Mouse (Mus musculus) limb, embryonic 12.5 days (tissue): ENCODE data around the gene Foxm1. TPM values are rescaled to one million over a fixed set of nuclear protein-coding genes. Genes with fewer than 3 reads are reported as not detected.
"Not testable (repeated sequence)": the region's sequence is repeated elsewhere in the genome, so short reads cannot be mapped to it uniquely, and the experiment has no call there.

Experiments used
- ATAC-seq: fragments of 200-750 bp; cut with Nextera tagmentation; 2 replicates; pipeline ENCODE4 v1.8.0; 2017; ENCODE audit warnings: low read depth, moderate TSS enrichment; ENCODE audit not compliant: insufficient number of reproducible peaks, insufficient read depth, low FRiP score, low TSS enrichment
- H3K27ac ChIP-seq: fragments of 300-500 bp; sonication (generic); 2 replicates; pipeline ENCODE4 v1.5.1; 2016; ENCODE audit warnings: mild to moderate bottlenecking, moderate library complexity
- H3K27me3 ChIP-seq: fragments of 300-500 bp; sonication (generic); 2 replicates; pipeline ENCODE4 v1.6.1; 2016; ENCODE audit warnings: mild to moderate bottlenecking, moderate library complexity
- H3K36me3 ChIP-seq: fragments of 300-500 bp; sonication (generic); 2 replicates; pipeline ENCODE4 v1.6.1; 2016; ENCODE audit warnings: mild to moderate bottlenecking, moderate library complexity
- H3K4me1 ChIP-seq: fragments of 300-500 bp; sonication (generic); replicated peaks from 2 replicates; pipeline ENCODE4 v1.6.1; 2016
- H3K4me2 ChIP-seq: fragments of 300-500 bp; sonication (generic); 2 replicates; pipeline ENCODE4 v1.6.1; 2016; ENCODE audit warnings: mild to moderate bottlenecking, moderate library complexity
- H3K4me3 ChIP-seq: fragments of 300-500 bp; sonication (generic); replicated peaks from 2 replicates; pipeline ENCODE4 v1.5.1; 2016; ENCODE audit warnings: mild to moderate bottlenecking
- H3K9ac ChIP-seq: fragments of 300-500 bp; sonication (generic); replicated peaks from 2 replicates; pipeline ENCODE4 v1.6.1; 2016; ENCODE audit warnings: mild to moderate bottlenecking, moderate library complexity
- H3K9me3 ChIP-seq: fragments of 300-500 bp; sonication (generic); 2 replicates; pipeline ENCODE4 v1.6.1; 2016; ENCODE audit warnings: mild to moderate bottlenecking, moderate library complexity
- WGBS: fragments of 180-500 bp; shearing (Covaris S2); methylation state at CpG from one replicate; pipeline ENCODE4 v1.1.7; 2016; 5-methylcytosine and 5-hydroxymethylcytosine counted together
- polyA plus RNA-seq: library from polyadenylated mRNA; unstranded; fragments of >200 nt; fragmentation: Nextera tagmentation; extraction: Ambion mirVana; gene quantifications from 2 replicates; pipeline ENCODE4 v1.2.1, GENCODE M21; 2016

Foxm1 gene
- polyA plus RNA-seq, 1 experiment from 2014 or later, result 43.2 TPM

DNA sequence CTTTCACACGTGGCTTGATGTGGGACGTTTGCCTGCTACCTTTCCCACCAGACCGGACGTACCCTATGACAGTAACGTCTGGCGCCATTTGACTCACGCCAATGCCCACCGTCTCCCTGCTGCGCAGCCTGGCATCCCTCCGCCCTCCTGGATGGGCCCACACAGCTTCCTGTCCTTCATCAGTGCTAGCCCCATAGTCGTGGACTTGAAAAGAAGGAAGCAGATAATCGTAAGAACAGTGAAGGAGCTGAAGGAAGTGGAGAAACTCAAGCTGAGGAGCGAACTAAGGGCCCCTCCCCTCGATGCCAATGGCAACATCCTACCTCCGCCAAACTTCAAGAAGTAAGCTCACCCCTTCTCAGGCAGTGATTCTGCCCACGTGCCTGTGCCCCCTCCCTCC is 16.9 kb downstream of the Foxm1 start:
- Histone ChIP-seq H3K4me2 (no peak overlapping the region), H3K9ac (no peak overlapping the region), H3K36me3 (peaks cover 20% of the 10 kb centered on the region), H3K27me3 (no peaks in the 10 kb centered on the region), H3K27ac (no peak overlapping the region), H3K4me3 (no peak overlapping the region), H3K9me3 (no peaks in the 10 kb centered on the region), H3K4me1 (no peaks in the 10 kb centered on the region)
- no peak for ATAC-seq
- 90% methylated on average over 16 of the region's 16 CpGs for WGBS

GRCm38 (mm10) chr6:128380594-128381167 is 17.9 kb downstream of the Foxm1 start:
- peaks cover 13% of the 10 kb centered on the region for H3K36me3 ChIP-seq
- ATAC-seq, H3K4me3 ChIP-seq, H3K9ac ChIP-seq, H3K9me3 ChIP-seq, H3K4me1 ChIP-seq, H3K27me3 ChIP-seq, H3K27ac ChIP-seq, H3K4me2 ChIP-seq: not testable (repeated sequence)
- 65% methylated on average over 1 of the region's 1 CpGs for WGBS

DNA sequence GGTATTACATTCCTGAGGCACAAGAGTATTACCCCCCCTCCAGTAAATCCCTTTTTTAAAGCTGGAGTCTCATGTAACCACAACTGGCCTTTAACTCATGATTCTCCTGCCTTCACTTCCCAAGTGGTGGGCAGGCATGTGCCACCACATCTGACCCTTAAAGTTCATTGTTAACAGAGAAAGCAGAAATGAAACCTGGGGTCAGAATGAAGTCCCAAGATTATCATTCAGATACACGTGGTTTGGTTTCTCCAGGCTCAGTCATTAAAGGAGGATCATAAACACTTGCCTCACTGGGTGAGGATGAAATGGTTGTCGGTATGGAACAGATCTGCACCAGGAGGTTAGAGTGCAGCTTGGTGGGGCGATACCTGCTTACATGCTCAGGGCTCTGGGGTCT is 18.5 kb downstream of the Foxm1 start:
- peaks cover 8% of the 10 kb centered on the region for H3K36me3 ChIP-seq
- H3K27ac ChIP-seq, result no peak overlapping the region
- H3K4me1 ChIP-seq, result no peaks in the 10 kb centered on the region
- H3K4me3 ChIP-seq, result no peak overlapping the region
- no peak overlapping the region for H3K9ac ChIP-seq
- no peaks in the 10 kb centered on the region for H3K9me3 ChIP-seq
- H3K27me3 ChIP-seq, result no peaks in the 10 kb centered on the region
- WGBS, result 67% methylated on average over 3 of the region's 3 CpGs
- H3K4me2 ChIP-seq, result no peak overlapping the region
- no peak for ATAC-seq

DNA sequence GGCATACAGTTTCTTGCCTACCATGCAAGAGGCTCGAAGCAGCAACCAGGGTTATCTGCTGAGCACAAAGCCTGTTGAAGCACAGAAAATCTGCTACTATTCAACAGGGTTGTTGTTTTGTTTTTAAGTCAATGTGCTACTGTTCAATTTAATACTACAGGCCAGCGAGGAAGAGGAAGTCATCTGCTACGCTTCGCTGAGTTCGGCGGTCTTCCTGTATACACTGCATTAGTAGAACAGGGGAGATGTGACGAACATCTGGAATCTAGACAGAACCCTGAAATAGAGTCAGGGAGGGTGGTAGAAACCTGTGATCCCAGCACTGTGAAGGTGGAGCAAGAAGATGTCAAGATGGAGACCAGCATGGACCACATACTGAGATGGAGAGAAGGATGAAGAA is 21.0 kb downstream of the Foxm1 start:
- Histone ChIP-seq H3K4me1 (no peaks in the 10 kb centered on the region), H3K4me3 (no peak overlapping the region), H3K9me3 (no peaks in the 10 kb centered on the region), H3K27ac (no peak overlapping the region), H3K9ac (no peak overlapping the region), H3K36me3 (no peaks in the 10 kb centered on the region), H3K4me2 (no peak overlapping the region), H3K27me3 (no peaks in the 10 kb centered on the region)
- no peak for ATAC-seq
- 81% methylated on average over 7 of the region's 7 CpGs for WGBS

GRCm38 (mm10) chr6:128385026-128385425 is 22.3 kb downstream of the Foxm1 start:
- H3K27ac ChIP-seq, result no peak overlapping the region
- no peaks in the 10 kb centered on the region for H3K27me3 ChIP-seq
- no peak overlapping the region for H3K9ac ChIP-seq
- no peak overlapping the region for H3K4me2 ChIP-seq
- H3K9me3 ChIP-seq, result no peaks in the 10 kb centered on the region
- no peaks in the 10 kb centered on the region for H3K36me3 ChIP-seq
- 86% methylated on average over 1 of the region's 1 CpGs for WGBS
- H3K4me3 ChIP-seq, result no peak overlapping the region
- no peak for ATAC-seq
- H3K4me1 ChIP-seq, result no peaks in the 10 kb centered on the region

- no peaks in the 10 kb centered on the region for H3K4me1 ChIP-seq
- no peaks in the 10 kb centered on the region for H3K9me3 ChIP-seq
- no peak overlapping the region for H3K9ac ChIP-seq
- H3K4me3 ChIP-seq, result no peak overlapping the region
- H3K27ac ChIP-seq, result no peak overlapping the region
- 88% methylated on average over 1 of the region's 1 CpGs for WGBS
- no peaks in the 10 kb centered on the region for H3K36me3 ChIP-seq
- no peaks in the 10 kb centered on the region for H3K27me3 ChIP-seq
- no peak overlapping the region for H3K4me2 ChIP-seq
- no peak; the same call in 1 of the 2 replicates for ATAC-seq
These were observed 26.4 kb downstream of the Foxm1 start for GRCm38 (mm10) chr6:128389185-128389584.

DNA sequence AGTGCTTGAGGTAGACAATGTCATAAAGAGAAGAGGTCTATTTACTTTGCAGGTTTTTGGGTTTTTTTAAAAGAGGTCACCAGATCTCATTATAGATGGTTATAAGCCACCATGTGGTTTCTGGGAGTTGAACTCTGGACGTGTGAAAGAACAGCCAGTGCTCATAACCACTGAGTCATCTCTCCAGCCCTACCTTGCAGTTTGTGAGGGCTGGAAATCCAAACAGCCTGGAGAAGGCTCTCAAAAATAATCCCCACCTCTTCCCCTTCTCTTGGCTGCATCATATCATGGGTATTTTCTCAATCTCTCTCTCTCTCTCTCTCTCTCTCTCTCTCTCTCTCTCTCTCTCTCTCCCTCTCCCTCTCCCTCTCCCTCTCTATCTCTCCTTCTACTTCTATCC is 27.9 kb downstream of the Foxm1 start:
- Histone ChIP-seq H3K9me3 (no peaks in the 10 kb centered on the region), H3K36me3 (no peaks in the 10 kb centered on the region), H3K9ac (no peak overlapping the region), H3K4me2 (no peak overlapping the region), H3K27me3 (no peaks in the 10 kb centered on the region), H3K27ac (no peak overlapping the region), H3K4me3 (no peak overlapping the region), H3K4me1 (no peaks in the 10 kb centered on the region)
- 64% methylated on average over 1 of the region's 1 CpGs for WGBS
- no peak for ATAC-seq

GRCm38 (mm10) chr6:128397574-128398261 is 35.0 kb downstream of the Foxm1 start:
- WGBS, result 80% methylated on average over 7 of the region's 7 CpGs
- H3K27ac ChIP-seq, result no peak overlapping the region
- no peaks in the 10 kb centered on the region for H3K9me3 ChIP-seq
- no peak for ATAC-seq
- H3K4me3 ChIP-seq, result no peak overlapping the region
- H3K36me3 ChIP-seq, result no peaks in the 10 kb centered on the region
- H3K4me1 ChIP-seq, result peaks cover 10% of the 10 kb centered on the region; the same call in 1 of the 2 replicates
- no peak overlapping the region for H3K4me2 ChIP-seq
- no peak overlapping the region for H3K9ac ChIP-seq
- H3K27me3 ChIP-seq, result no peaks in the 10 kb centered on the region

DNA sequence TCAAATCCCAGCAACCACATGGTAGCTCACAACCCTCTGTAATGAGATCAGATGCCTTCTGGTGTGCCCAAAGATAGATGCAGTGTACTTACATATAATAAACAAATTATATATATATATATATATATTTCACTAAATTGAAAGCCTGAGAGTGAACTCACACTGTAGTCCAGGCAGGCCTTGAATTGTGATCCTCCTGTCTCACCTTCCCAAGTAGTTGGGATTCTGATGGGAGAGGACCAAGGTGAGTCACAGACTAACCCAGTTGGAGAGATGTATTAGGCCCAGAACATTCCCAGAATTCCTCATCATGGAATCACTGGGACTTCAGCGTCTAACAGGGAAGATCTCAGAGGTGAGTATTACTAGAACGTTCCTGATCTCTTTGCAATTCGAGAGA is 36.2 kb downstream of the Foxm1 start, which contains the start of gene Nrip2:
TSS of gene Nrip2 (plus strand) at position 301 of the 400 bp plus-strand sequence.
- WGBS, result 74% methylated on average over 3 of the region's 3 CpGs
- Histone ChIP-seq H3K4me1 (peaks cover 10% of the 10 kb centered on the region; the same call in 1 of the 2 replicates), H3K9me3 (no peaks in the 10 kb centered on the region), H3K36me3 (no peaks in the 10 kb centered on the region), H3K9ac (peak within 1 kb of the TSS; percentile 48; the same call in 1 of the 2 replicates), H3K27me3 (no peaks in the 10 kb centered on the region), H3K4me2 (peak within 1 kb of the TSS; percentile 43), H3K4me3 (peak within 1 kb of the TSS; percentile 22; the same call in 1 of the 2 replicates), H3K27ac (peak within 1 kb of the TSS; percentile 57)
- ATAC-seq, result no peak

GRCm38 (mm10) chr6:128399421-128400185 is 36.8 kb downstream of the Foxm1 start:
- Histone ChIP-seq H3K36me3 (peaks cover under 1% of the 10 kb centered on the region; the same call in 1 of the 2 replicates), H3K4me1 (peaks cover 10% of the 10 kb centered on the region; the same call in 1 of the 2 replicates), H3K4me3 (peak overlapping the region; percentile 22; the same call in 1 of the 2 replicates), H3K27ac (peak overlapping the region; percentile 57), H3K27me3 (no peaks in the 10 kb centered on the region), H3K4me2 (peak overlapping the region; percentile 43), H3K9ac (peak overlapping the region; percentile 48; the same call in 1 of the 2 replicates), H3K9me3 (no peaks in the 10 kb centered on the region)
- 48% methylated on average over 21 of the region's 21 CpGs for WGBS
- peak; percentile 68; the same call in 1 of the 2 replicates for ATAC-seq

DNA sequence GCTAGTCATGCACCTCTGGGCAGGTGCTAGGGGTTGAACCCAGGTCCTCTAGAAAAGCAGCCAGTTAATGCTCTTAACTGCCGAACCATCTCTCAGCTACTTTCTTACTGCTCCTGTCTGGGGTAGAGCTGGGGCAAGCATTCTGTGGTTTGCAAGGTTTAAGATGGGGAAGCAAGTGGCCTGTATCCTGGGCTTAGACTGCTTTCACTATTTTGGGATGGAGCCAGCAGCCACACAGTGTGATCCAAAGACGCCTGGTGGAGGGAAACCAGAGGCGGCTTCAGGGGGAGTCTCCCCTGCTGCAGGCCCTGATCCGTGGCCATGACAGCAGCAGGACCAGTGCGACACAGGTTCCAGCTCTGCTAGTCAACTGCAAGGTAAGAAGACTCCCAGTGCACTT is 41.9 kb downstream of the Foxm1 start:
- no peak overlapping the region for H3K9ac ChIP-seq
- H3K4me3 ChIP-seq, result no peak overlapping the region
- ATAC-seq, result no peak
- H3K36me3 ChIP-seq, result peaks cover 46% of the 10 kb centered on the region
- no peak overlapping the region for H3K27ac ChIP-seq
- 59% methylated on average over 5 of the region's 5 CpGs for WGBS
- peaks cover 7% of the 10 kb centered on the region; the same call in 1 of the 2 replicates for H3K4me1 ChIP-seq
- H3K4me2 ChIP-seq, result no peak overlapping the region
- no peaks in the 10 kb centered on the region for H3K9me3 ChIP-seq
- H3K27me3 ChIP-seq, result no peaks in the 10 kb centered on the region
